Mouse (Mus musculus) urinary bladder, postnatal 25 days (tissue): ENCODE data around the gene Cd47.

Experiments used
- DNase-seq: peaks from one replicate; pipeline ENCODE4 v3.0.0; 2022; ENCODE audit warnings: low spot score

The Cd47 gene

GRCm38 (mm10) chr16:49951288-49951691 is 151.0 kb downstream of the Cd47 start:
- no peak for DNase-seq

GRCm38 (mm10) chr16:49951925-49952523 is 151.7 kb downstream of the Cd47 start:
- no peak for DNase-seq

GRCm38 (mm10) chr16:49953817-49954216 is 153.5 kb downstream of the Cd47 start:
- DNase-seq: no peak

- no peak for DNase-seq
These were observed 154.6 kb downstream of the Cd47 start for GRCm38 (mm10) chr16:49954909-49955308.

GRCm38 (mm10) chr16:49955325-49955724 is 155.0 kb downstream of the Cd47 start:
- DNase-seq: no peak

GRCm38 (mm10) chr16:49955952-49956351 is 155.6 kb downstream of the Cd47 start:
- DNase-seq: no peak

GRCm38 (mm10) chr16:49956531-49957302 is 156.4 kb downstream of the Cd47 start:
- DNase-seq: no peak

- no peak for DNase-seq
These were observed 158.6 kb downstream of the Cd47 start for GRCm38 (mm10) chr16:49958900-49959436.

- no peak for DNase-seq
These were observed 162.0 kb downstream of the Cd47 start for GRCm38 (mm10) chr16:49962305-49962704.

GRCm38 (mm10) chr16:49964321-49964986 is 164.1 kb downstream of the Cd47 start:
- no peak for DNase-seq
